Mouse (Mus musculus) neutrophil, adult 59 days (primary cell): Measurements from ENCODE around the gene Olfr1006. TPM values are rescaled to one million over a fixed set of nuclear protein-coding genes. Genes with fewer than 3 reads are reported as not detected.

Experiments
- total RNA-seq, 2 experiments: library from RNA; stranded (reverse); gene quantifications; 1 replicate in 1 of 2; 2 replicates in 1 of 2; pipeline ENCODE4 v1.2.4; 2023

The Olfr1006 gene
- not detected for total RNA-seq

DNA sequence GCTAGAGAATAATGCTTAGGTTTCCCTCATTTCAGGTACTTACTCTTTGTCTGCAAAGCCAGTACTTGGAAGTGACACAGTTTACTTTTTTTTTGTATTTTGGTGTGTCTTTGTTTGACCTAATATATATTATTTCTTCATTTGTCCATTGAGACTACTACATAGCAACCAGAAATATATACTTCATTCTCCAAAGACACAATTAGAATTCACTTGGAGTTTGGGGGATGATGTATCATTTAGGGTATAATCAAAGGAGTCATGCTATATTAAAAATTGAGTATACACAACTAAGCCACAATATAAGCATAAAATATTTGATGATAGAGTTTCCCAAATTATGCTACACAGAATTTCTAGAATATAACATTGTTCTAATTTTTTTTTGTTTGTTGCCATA is at the start of gene Olfr1006:
Gene Olfr1006, minus strand, starts transcription at position 101 of the 400 bp plus-strand sequence.

DNA sequence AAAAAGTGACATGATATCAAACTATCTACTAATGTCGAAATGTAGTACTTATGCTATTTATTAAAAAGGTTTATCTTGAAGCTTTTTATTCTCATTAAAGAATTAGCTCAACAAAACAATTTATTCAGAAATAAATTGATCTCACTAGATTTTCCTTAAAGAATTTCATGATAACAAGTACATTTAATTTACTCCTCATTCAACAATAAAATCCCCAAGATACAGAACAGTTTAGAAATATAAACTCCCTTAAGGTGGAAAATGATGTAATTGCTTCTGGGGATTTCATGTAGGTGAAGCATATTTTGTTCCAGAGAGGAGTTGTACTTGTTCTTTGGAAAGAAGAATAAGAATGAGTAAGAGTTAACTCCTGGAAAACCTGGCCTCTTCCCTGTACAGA is 36.6 kb upstream of the Olfr1006 start, which contains the start of gene Olfr1009:
Gene Olfr1009, plus strand, starts transcription at position 301 of the 400 bp plus-strand sequence.

DNA sequence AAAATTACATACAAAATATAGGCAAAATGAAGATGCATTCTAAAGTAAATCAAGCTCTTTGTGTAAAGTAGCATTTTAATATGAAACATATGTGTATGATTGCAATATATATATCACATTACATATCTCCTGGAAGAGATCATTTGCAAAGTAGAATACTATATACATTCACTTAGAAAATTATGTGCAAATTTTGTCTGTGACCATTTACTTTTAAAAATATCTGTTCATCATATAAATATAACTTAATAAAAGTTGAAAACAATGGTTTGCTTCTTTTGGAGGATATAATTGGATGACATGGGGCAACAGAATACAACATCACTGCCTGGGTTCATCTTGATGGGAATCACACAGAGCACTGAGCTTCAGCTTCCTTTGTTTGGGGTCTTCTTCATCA is 10.6 kb upstream of the Olfr1006 start, which contains the start of gene Olfr1008:
Gene Olfr1008, plus strand, starts transcription at position 301 of the 400 bp plus-strand sequence.

DNA sequence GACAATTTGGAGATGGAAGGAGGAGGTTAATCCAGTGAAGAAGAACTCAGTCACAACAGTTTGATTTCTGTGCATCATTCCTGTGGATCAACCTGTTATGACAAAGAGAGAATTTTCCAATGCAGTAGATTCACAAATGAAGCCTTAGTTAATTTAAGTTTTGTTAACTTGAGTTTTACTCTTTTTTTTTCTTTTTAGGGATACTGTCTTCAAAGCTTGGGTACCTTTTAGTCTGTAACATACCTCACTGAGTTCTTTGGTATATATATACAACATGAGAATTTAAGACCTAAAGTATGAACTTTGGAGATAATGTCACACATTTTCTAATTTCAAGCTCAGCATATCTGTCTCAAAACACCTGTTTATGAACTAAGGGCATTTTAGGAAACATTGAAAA is 14.2 kb downstream of the Olfr1006 start, which contains the start of gene Olfr154:
Gene Olfr154, minus strand, starts transcription at position 101 of the 400 bp plus-strand sequence.

DNA sequence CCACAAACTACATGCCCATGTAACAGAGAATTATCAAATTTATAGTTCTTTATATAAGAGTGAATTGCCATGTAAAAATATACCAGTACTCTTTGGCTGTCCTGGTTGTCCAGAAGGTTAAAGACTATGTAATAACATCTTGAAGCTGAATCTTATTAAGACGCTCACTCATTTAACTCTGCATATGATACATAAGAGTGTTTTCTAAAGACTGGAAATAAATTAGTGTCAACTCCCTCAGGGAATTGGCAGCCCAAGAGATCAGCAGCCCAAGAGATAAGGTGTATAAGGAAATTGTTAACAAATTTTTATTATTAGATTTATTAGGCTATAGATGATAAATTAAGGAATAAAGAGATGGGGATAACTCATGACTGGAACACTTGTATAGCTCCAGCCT is 28.0 kb downstream of the Olfr1006 start, which contains the start of gene Olfr1002:
Gene Olfr1002, minus strand, starts transcription at position 101 of the 400 bp plus-strand sequence.

Other genes with a start within 250 kb of the Olfr1006 start
- gene Olfr994, start 242.3 kb downstream of the Olfr1006 start, total RNA-seq, result not detected
- gene Olfr995, start 235.1 kb downstream of the Olfr1006 start, total RNA-seq, result not detected
- gene 4833423E24Rik, start 159.7 kb downstream of the Olfr1006 start, total RNA-seq, result not detected
- gene Olfr996, start 99.6 kb downstream of the Olfr1006 start, total RNA-seq, result not detected
- gene Olfr998, start 89.8 kb downstream of the Olfr1006 start, total RNA-seq, result not detected
- not detected for gene Olfr1000, start 66.9 kb downstream of the Olfr1006 start, total RNA-seq
- not detected for gene Olfr1002, start 28.1 kb downstream of the Olfr1006 start, total RNA-seq
- gene Olfr154, start 14.3 kb downstream of the Olfr1006 start, total RNA-seq, result not detected
- not detected for gene Olfr1008, start 10.7 kb upstream of the Olfr1006 start, total RNA-seq
- gene Olfr1009, start 36.7 kb upstream of the Olfr1006 start, total RNA-seq, result not detected
- gene Olfr1012, start 84.0 kb upstream of the Olfr1006 start, total RNA-seq, result not detected
- not detected for gene Olfr1013, start 88.3 kb upstream of the Olfr1006 start, total RNA-seq
- not detected for gene Olfr1014, start 93.9 kb upstream of the Olfr1006 start, total RNA-seq
- not detected for gene Olfr1015, start 103.2 kb upstream of the Olfr1006 start, total RNA-seq
- gene Olfr1016, start 123.8 kb upstream of the Olfr1006 start, total RNA-seq, result not detected
- not detected for gene Olfr1018, start 139.7 kb upstream of the Olfr1006 start, total RNA-seq
- not detected for gene Olfr1019, start 166.7 kb upstream of the Olfr1006 start, total RNA-seq
- not detected for gene Olfr1020, start 168.3 kb upstream of the Olfr1006 start, total RNA-seq
- gene Olfr1022, start 189.8 kb upstream of the Olfr1006 start, total RNA-seq, result not detected
- not detected for gene Olfr1023, start 206.9 kb upstream of the Olfr1006 start, total RNA-seq
- gene Olfr1024, start 226.3 kb upstream of the Olfr1006 start, total RNA-seq, result not detected
- gene Olfr1025-ps1, start 236.4 kb upstream of the Olfr1006 start, total RNA-seq, result not detected
- not detected for gene Olfr1026, start 242.8 kb upstream of the Olfr1006 start, total RNA-seq